Mouse (Mus musculus): ENCODE data around the gene Kank2.

- peak; percentile 61; the same call in 1 of the 2 replicates for TF ChIP-seq EP300 (IDR thresholded peaks at IDR 0.05; ENCODE audit: low read depth)
- no peak for TF ChIP-seq CTCF (IDR thresholded peaks at IDR 0.05; ENCODE audit: low read depth)
These were observed 75.0 kb downstream of the Kank2 start, which contains the start of gene Ldlr for GRCm38 (mm10) chr9:21723377-21724146.
